Mouse (Mus musculus) adipose tissue, adult 10 weeks (tissue): Measurements from ENCODE around the gene Siah1a. TPM values are rescaled to one million over a fixed set of nuclear protein-coding genes. Genes with fewer than 3 reads are reported as not detected.

Experiments used
- polyA plus RNA-seq: library from polyadenylated mRNA; stranded (reverse); fragments of 350-450 nt; fragmentation: Illumina TruSeq; extraction: RNeasy Lipid Tissue Mini Kit (QIAGEN cat#74804); gene quantifications from one replicate; pipeline ENCODE4 v1.2.3, GENCODE M21; 2014; ENCODE audit warnings: low read depth, low replicate concordance

The Siah1a gene
- 20.3 TPM for polyA plus RNA-seq

GRCm38 (mm10) chr8:86745221-86745934, at the start of gene Siah1a, which contains the start of gene Gm10638:
TSS of gene Siah1a (minus strand) at chr8:86745934.
TSS of gene Gm10638 (plus strand) at chr8:86745699.

Other genes starting within 250 kb of the Siah1a start
- gene Abcc12, start 165.2 kb downstream of the Siah1a start, polyA plus RNA-seq, result 1.5 TPM
- 94.9 TPM for gene Lonp2, start 121.9 kb downstream of the Siah1a start, polyA plus RNA-seq
- gene Gm10638, start 235 bp downstream of the Siah1a start, polyA plus RNA-seq, result 4.6 TPM
- gene N4bp1, start 139.3 kb upstream of the Siah1a start, polyA plus RNA-seq, result 17.6 TPM